Mouse (Mus musculus) C2C12 (cell line): ENCODE data around the gene Cetn4.

ENCODE experiments used
- CEBPB ChIP-seq: IDR thresholded peaks from one replicate; pipeline ENCODE4 v1.6.1; 2011; ENCODE audit warnings: low read depth, mild to moderate bottlenecking, control low read depth, moderate library complexity
- CTCF ChIP-seq: IDR thresholded peaks from one replicate; pipeline ENCODE4 v1.5.1; 2011; ENCODE audit not compliant: control insufficient read depth, insufficient read depth, insufficient read length
- MYOD1 ChIP-seq: IDR thresholded peaks from one replicate; pipeline ENCODE4 v1.6.1; 2011; ENCODE audit warnings: low read depth; ENCODE audit not compliant: control insufficient read depth, insufficient read length
- MYOG ChIP-seq: IDR thresholded peaks from one replicate; pipeline ENCODE4 v1.6.1; 2011; ENCODE audit not compliant: control insufficient read depth, insufficient read length; ENCODE audit errors: extremely low read depth
- USF1 ChIP-seq: IDR thresholded peaks from one replicate; pipeline ENCODE4 v1.6.1; 2011; ENCODE audit warnings: low read depth, mild to moderate bottlenecking, control low read depth, moderate library complexity

GRCm38 (mm10) chr3:37303392-37304139 lies 8.9 kb downstream of the Cetn4 start:
- no peak for TF ChIP-seq CTCF
- TF ChIP-seq CEBPB, result no peak
- no peak for TF ChIP-seq MYOG
- TF ChIP-seq USF1, result no peak
- no peak for TF ChIP-seq MYOD1
